Mouse (Mus musculus) ES-E14 (cell line): ENCODE data around the gene Slc10a4. TPM values are rescaled to one million over a fixed set of nuclear protein-coding genes. Genes with fewer than 3 reads are reported as not detected.
A peak's percentile ranks its signal among the peaks of the same experiment; 100 is the strongest.

ENCODE experiments used
- DNase-seq: peaks from one replicate; pipeline ENCODE4 v3.0.0-alpha.2; 2013; ENCODE audit warnings: low read depth, low spot score
- H3K27ac ChIP-seq: 2 replicates; pipeline ENCODE4 v1.5.1; 2012; ENCODE audit warnings: low read depth, mild to moderate bottlenecking, low read length, moderate library complexity, mixed read lengths; ENCODE audit not compliant: poor library complexity, insufficient read depth, severe bottlenecking
- H3K36me3 ChIP-seq: 2 replicates; pipeline ENCODE4 v1.6.1; 2012; ENCODE audit warnings: mild to moderate bottlenecking, low read length, moderate library complexity, mixed read lengths; ENCODE audit not compliant: control insufficient read depth, poor library complexity, insufficient read depth, severe bottlenecking
- H3K4me1 ChIP-seq, 2 experiments: fragments of 150-350 bp in 1 of 2; sonication (generic) in 1 of 2; 2 replicates each; pipeline ENCODE4 v1.6.1; 2012; ENCODE audit warnings: low read length in 2 of 2, mild to moderate bottlenecking in 1 of 2, mixed read lengths in 1 of 2; ENCODE audit not compliant: control insufficient read depth in 2 of 2, insufficient read depth in 2 of 2, poor library complexity in 1 of 2
- H3K4me3 ChIP-seq, 2 experiments: fragments of 150-350 bp in 1 of 2; sonication (generic) in 1 of 2; 2 replicates each; pipeline ENCODE4 v1.5.1; 2012; ENCODE audit warnings: low read length in 2 of 2, low read depth in 1 of 2, mild to moderate bottlenecking in 1 of 2, mixed read lengths in 1 of 2; ENCODE audit not compliant: insufficient read depth in 1 of 2, poor library complexity in 1 of 2, severe bottlenecking in 1 of 2
- H3K9ac ChIP-seq: 2 replicates; pipeline ENCODE4 v1.6.1; 2012; ENCODE audit warnings: low read depth, mild to moderate bottlenecking, low read length, mixed read lengths; ENCODE audit not compliant: poor library complexity, insufficient read depth, severe bottlenecking
- H3K9me3 ChIP-seq: fragments of 150-350 bp; sonication (generic); 2 replicates; pipeline ENCODE4 v1.6.1; 2012; ENCODE audit warnings: low read depth, mild to moderate bottlenecking, low read length; ENCODE audit not compliant: control insufficient read depth, insufficient read depth
- CHD2 ChIP-seq: IDR thresholded peaks from 2 replicates; pipeline ENCODE4 v1.6.1; 2014; ENCODE audit warnings: mild to moderate bottlenecking, low read depth, low read length, inconsistent platforms
- HCFC1 ChIP-seq: IDR thresholded peaks from 2 replicates; pipeline ENCODE4 v1.6.1; 2012; ENCODE audit warnings: low read length, inconsistent platforms, borderline replicate concordance; ENCODE audit not compliant: insufficient read depth
- MAFK ChIP-seq: IDR thresholded peaks from 2 replicates; pipeline ENCODE4 v1.6.1; 2014; ENCODE audit warnings: mild to moderate bottlenecking, low read depth, low read length, inconsistent platforms; ENCODE audit not compliant: insufficient read depth
- ZC3H11A ChIP-seq: IDR thresholded peaks from 2 replicates; pipeline ENCODE4 v1.6.1; 2012; ENCODE audit warnings: low read depth, mild to moderate bottlenecking, inconsistent platforms, low read length, borderline replicate concordance
- ZNF384 ChIP-seq: IDR thresholded peaks from 2 replicates; pipeline ENCODE4 v1.6.1; 2012; ENCODE audit warnings: low read depth, low read length, inconsistent platforms
- in situ Hi-C, 2 experiments: fragments of 600-800 bp; cut with MboI; formaldehyde crosslinking; loops; one replicate each; pipeline ENCODE4 v1.15.1; 2025; ENCODE audit warnings: low sequenced_read_pairs in 2 of 2, inconsistent platforms in 1 of 2; ENCODE audit not compliant: unreplicated experiment in 2 of 2
- total RNA-seq: library from RNA; depleted of rRNA; stranded (reverse); fragments of 300-350 nt; gene quantifications from 2 replicates; pipeline ENCODE4 v1.2.3, GENCODE M21; 2012

Slc10a4 gene
- total RNA-seq, 1 experiment = 0.45 TPM

DNA sequence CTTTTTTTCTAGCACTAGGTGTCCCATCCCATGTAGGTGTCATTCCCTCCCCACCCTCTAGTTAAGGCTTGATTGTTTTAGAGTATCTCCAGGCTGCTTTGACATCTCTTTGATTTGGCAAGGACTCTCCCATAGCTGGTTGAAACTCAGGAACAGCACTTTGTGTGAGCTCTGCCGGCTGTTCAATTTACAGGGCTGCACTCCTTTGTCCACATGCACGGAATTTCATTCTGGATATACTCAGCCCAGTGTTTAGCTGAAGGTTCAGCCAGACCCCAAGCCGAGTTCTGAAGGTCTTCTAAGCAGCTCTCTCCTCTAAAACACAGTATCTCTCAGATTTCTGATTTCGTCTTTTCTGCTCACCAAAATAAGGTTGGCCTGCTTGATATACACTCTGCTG, 34.2 kb upstream of the Slc10a4 start:
- H3K4me3 ChIP-seq = no peak overlapping the region
- H3K9ac ChIP-seq = no peak overlapping the region
- H3K27ac ChIP-seq = no peak overlapping the region
- peaks cover 11% of the 10 kb centered on the region for H3K36me3 ChIP-seq
- H3K9me3 ChIP-seq = no peaks in the 10 kb centered on the region
- H3K4me1 ChIP-seq = no peaks in the 10 kb centered on the region
- in situ Hi-C loops = no loop called here
- no peak for DNase-seq
- TF ChIP-seq ZC3H11A = no peak

DNA sequence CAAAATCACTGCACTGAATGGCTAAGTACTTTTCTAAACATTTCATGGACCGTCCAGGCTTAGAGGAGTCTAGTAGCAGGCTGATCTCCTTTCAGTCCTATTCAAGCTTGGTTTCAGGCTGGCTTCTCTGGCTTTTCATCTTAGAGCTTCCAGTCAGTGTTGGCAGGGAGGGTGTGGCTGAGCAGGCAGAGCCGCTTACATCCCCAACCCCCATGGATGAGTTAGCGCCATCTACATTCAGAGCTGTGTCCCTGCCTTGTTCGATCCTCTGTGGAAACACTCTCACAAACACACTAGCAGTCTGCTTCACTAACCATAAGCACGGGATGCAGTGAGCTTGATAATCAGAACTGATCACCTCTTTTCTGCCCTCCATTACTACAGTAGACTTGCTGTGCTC, 33.7 kb upstream of the Slc10a4 start:
- in situ Hi-C loops = no loop called here

DNA sequence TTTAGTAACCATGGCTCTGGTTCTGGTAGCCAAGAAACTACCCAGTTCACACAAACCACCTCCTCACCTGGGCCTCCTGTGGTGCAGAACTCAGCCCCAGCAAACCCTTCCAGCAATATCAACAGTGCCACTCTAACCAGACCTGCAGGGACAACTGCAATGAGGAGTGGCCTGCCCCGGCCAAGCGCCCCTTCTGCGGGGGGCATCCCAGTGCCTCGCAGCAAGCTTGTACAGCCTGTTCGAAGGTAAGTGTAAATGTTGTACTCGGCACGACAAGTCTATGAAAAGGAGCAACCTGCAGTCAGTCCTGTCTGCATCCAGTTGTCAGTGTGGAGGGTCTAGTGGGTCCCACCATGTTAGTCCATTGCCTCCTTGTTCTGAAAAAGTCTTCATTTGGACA, 32.1 kb upstream of the Slc10a4 start, which contains the start of gene Gm10135:
TSS of gene Gm10135 (minus strand) at position 101 of the 400 bp plus-strand sequence.
- Histone ChIP-seq H3K4me3 (no peak within 1 kb of the TSS), H3K9me3 (no peaks in the 10 kb centered on the region), H3K27ac (no peak within 1 kb of the TSS), H3K36me3 (peaks cover 10% of the 10 kb centered on the region; the same call in 1 of the 2 replicates), H3K4me1 (no peaks in the 10 kb centered on the region), H3K9ac (no peak within 1 kb of the TSS)
- in situ Hi-C loops = loop anchor here in 1 of 2 experiments (25.0 kb wide), 1 partner anchor 413 kb away; no protein-coding TSS in a partner anchor
- no peak for DNase-seq
- TF ChIP-seq MAFK (no peak), HCFC1 (no peak), ZC3H11A (no peak), ZNF384 (no peak), CHD2 (no peak)

More for the DNA sequence above, 33.7 kb upstream of the Slc10a4 start:
- Histone ChIP-seq H3K27ac (no peak overlapping the region), H3K9me3 (no peaks in the 10 kb centered on the region), H3K4me1 (no peaks in the 10 kb centered on the region), H3K36me3 (peaks cover 11% of the 10 kb centered on the region; the same call in 1 of the 2 replicates), H3K9ac (no peak overlapping the region), H3K4me3 (no peak overlapping the region)
- DNase-seq = peak; percentile 16
- TF ChIP-seq CHD2 (no peak), MAFK (no peak), HCFC1 (no peak), ZNF384 (no peak), ZC3H11A (no peak)

DNA sequence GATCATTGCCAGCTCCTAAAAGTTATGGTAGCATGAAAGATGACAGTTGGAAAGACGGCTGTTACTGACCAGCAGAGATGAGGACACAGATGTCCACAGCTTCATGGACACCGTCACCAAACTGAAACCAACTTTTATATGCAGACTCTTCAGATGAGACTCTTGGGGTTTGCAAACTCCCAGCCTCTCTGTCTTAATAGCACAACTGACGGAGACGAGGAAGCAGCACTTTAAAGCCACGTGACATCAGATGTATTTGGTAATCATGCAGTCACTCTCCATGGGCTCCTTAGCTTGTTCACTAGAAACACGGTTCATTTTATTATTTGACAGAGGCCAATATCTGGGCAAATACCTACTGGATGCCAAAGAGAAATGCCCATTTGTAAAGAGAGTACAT, 30.7 kb upstream of the Slc10a4 start:
- Histone ChIP-seq H3K27ac (no peak overlapping the region), H3K36me3 (peaks cover 10% of the 10 kb centered on the region; the same call in 1 of the 2 replicates), H3K9ac (no peak overlapping the region), H3K4me1 (no peaks in the 10 kb centered on the region), H3K9me3 (no peaks in the 10 kb centered on the region), H3K4me3 (no peak overlapping the region)
- no peak for TF ChIP-seq CHD2
- TF ChIP-seq ZNF384 = no peak
- TF ChIP-seq HCFC1 = no peak
- no peak for TF ChIP-seq MAFK
- no peak for TF ChIP-seq ZC3H11A
- in situ Hi-C loops = loop anchor here in 1 of 2 experiments (25.0 kb wide), 1 partner anchor 411 kb away; no protein-coding TSS in a partner anchor
- DNase-seq = no peak

DNA sequence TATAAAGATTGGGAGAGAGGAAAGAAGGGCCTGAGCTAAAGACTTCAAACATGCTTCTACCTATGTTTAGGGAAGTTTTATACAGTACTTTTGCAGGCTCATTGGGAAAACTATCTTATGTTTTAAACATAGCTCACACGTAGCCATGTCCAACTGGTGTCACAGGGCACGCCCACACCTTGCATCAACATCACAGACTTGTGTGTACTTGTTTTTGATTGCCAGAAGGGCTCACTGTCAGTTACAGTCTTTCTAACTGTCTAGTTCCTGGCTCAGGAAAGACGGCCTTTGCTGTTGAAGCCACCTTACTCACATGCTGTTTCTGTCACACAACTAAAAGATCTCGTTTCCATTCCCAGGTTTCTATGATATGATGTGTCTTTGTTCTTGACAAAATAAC, 30.1 kb upstream of the Slc10a4 start:
- Histone ChIP-seq H3K36me3 (peaks cover 10% of the 10 kb centered on the region; the same call in 1 of the 2 replicates), H3K9me3 (no peaks in the 10 kb centered on the region), H3K4me3 (no peak overlapping the region), H3K4me1 (no peaks in the 10 kb centered on the region), H3K27ac (no peak overlapping the region), H3K9ac (no peak overlapping the region)
- in situ Hi-C loops = loop anchor here in 1 of 2 experiments (25.0 kb wide), 1 partner anchor 411 kb away; no protein-coding TSS in a partner anchor
- DNase-seq = no peak
- TF ChIP-seq HCFC1 (no peak), ZC3H11A (no peak)
